Mouse (Mus musculus): ENCODE data around the gene Gm10643.

The Gm10643 gene

DNA sequence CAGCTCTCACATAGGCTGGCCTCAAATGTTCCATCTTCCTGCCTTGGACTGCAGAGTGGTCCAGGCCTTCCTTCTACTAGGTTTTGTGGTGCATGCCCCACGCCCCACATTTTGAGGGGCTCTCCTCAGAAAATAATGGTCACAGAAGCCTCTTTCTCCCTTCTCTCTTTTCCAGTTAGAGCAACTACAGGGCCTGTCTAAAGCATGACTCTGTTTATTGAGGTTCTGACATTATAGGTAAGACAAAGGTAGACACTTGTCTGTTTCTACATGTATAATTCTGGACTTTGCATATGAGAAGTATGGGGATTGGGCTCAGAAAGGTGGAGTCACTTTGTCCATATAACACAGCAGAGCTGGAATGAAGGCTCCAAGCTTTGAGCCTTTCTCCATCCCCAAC, at the start of gene Gm10643:
TSS of gene Gm10643 (minus strand) at position 101 of the 400 bp plus-strand sequence.
- no peak for DNase-seq

DNA sequence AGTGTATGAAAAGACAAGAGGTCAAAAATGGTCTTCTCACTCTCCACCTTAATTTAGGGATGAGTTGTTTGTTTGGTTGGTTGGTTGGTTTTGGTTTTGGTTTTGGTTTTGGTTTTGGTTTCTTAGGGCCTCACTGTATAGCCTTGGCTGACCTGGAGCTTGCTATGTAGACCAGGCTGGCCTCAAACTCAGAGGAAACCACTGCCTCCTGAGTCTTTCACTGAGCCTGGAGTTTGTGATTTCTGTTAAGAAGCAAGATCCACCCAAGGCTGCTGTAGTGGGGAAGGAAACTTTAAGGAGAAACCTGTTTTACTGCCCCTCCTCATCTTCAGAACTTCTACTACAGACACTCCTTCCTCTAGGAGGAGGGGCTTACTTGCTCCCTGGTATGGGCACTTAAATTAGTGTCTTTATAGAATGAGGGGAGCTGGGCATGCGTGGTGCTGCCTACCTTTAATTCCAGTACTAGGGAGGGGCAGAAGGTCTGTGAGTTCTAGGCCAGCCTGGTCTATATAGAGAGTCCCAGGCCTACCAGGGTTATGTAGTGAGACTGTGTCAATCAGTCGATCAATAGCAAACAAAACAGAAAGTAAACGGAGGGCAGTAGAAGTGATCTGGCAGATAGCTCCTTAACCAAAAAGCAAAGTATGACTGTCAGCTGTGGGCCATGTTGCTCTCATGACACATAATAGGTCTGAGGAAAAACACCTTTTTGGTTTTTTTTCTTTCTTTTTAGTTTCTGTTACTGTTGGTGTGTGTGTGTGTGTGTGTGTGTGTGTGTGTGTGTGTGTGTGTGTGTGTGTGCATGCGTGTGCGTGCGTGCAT, 41.5 kb upstream of the Gm10643 start:
- DNase-seq: no peak

DNA sequence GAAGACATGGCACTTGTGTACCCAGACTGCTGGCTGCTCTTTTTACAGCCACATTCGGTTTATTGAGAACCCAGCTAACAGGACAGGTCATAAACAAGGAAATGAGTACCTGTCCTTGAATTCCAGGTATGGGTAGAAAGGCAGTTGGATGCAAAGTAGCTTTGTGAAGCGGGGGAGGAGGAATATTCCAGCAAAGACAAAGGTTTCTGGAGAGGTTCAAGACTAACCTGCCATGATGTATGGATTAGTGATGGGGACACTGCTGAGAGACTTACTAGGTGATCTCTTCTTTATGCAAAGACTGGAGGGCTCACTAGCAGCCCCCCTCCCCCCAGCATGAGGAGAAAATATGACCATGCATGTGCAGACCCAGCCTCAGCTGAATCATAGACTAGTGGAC, 40.7 kb upstream of the Gm10643 start:
- DNase-seq: no peak

DNA sequence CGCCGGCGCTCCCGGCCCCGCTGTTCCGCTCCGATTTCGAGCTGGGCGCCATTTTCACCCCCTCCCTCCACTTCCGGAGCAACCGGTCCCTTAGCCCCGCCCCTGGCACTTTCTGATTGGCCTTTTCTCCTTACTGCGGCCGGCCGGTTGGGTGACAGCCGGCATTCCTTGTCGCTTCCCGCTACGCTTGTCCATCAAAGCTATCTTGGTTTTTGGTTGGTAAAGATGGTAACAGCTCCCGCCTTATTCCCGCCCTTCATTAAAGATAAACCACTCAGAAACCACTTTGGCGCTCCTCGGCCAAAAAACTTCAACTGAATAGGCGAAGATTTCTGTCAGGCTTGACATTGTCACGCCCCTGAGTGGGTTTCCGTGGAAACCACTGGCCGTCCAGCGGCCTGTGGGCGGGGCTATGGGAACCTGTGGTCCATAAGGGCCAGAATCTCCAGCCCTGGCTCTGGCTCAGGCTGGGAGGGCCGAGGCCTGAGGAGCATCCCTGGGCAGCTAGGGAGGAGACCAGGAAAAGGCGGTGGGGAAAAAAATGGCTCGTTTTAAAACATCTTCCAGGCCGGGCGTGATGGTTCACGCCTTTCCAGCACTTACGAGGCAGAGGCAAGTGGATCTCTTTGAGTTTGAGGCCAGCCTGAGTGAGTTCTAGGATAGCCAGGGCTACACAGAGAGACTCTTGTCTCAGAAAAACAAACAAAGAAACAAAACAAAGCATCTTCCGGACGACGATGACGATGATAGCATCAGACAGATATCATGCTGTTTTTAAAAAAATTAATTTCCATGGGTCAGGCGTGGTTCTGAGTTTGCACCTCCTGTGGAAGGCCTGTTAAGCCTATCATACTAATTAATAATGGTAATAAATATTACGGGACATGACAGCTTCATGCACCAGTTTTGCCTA, 40.0 kb upstream of the Gm10643 start, which contains the start of gene Dcaf15:
TSS of gene Dcaf15 (minus strand) at position 72 of the 913 bp plus-strand sequence.
- DNase-seq: peak; percentile 99

DNA sequence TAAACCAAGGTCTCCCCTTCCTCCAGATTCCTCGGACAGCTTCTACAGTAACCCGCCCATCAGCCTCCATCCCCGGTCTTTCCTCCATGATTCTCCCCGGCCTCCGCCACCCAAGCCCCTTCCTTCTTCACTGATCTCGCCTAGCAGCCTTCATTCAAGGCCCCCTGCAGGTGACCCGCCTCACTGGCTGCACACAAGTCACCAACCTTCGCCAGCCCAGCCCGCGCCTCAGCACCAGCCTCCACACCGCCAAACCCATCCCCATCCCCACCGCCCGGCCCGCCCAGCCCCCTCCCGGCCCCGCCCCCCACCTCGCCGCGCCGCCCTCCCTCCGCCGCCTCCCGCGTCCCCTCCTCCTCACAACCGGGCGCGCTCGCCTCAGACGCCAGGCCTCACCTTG, 39.3 kb upstream of the Gm10643 start:
- no peak for DNase-seq

DNA sequence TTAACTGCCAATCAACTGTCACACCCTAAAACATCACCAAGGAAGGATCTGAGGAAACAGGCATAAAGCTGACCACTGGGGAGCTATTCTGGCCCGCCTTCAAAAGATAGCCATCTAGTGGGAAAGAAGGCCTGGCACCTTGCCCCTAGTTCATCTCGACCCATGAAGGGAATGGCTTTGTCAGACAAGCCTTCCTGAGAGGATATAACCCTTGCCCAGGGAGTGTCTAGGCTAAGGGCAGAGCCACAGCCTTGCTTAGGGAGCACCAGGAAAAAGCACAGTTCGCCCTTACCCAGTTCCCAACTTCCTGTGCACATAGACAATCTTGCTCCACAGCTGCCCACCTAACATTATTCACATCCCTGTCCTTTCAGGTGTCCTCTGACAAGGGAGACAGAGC, 38.7 kb upstream of the Gm10643 start:
- DNase-seq: no peak

DNA sequence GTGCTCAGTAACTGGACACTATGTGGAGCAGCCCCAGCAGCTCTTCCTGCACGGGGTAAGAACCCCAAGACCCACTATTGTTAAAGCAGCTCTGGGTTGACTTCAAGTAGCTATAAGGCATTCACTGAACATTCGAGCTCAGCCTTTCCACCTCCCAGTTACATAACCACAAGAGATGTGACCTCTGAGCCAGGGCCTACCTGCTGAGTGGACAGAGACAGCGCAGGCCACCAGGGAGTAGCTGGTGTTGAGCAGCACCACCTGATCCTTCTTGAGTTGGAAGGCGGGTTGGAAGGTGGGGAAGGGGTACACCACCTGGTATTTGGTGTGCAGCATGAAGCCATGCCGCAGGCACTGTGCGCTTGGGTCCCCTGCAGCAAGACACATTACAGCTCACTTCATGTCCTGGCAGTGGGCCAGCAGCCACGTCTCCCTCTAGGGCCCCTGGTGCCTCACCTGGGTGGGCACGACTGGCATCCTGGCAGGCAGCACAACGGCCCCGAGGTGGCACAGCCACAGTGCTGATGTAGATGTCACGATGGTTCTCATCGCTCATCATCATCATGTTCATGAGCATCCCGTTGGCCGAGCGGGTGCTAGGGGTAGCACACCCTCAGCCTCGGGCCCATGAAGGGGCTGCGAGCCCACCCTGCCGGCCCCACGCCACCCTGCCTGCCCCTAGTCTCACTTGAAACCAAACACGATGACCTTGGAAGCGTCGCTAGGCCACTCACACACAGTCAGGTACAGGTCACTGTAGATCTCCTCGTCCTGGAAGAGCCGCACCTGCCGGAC, 36.7 kb upstream of the Gm10643 start:
- DNase-seq: no peak

DNA sequence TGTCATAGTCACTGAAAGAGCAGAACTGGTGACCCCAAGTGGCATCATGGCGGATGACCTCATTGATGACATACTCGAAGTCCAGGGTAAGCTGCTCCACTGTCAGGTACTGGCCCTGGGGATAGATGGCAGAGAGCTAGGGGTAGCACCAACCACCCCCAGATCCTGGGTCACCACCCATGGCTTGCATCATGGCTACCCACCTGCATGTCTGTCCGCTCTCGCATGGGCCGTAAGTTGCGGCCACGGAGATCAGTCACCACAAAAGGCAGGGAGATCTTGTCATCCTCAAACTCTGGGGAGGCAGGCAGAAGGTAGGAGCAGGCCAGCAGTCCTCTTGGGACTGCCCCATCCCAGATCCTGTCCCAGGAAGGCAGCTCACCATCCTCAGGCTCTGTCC, 33.4 kb upstream of the Gm10643 start:
- DNase-seq: no peak

DNA sequence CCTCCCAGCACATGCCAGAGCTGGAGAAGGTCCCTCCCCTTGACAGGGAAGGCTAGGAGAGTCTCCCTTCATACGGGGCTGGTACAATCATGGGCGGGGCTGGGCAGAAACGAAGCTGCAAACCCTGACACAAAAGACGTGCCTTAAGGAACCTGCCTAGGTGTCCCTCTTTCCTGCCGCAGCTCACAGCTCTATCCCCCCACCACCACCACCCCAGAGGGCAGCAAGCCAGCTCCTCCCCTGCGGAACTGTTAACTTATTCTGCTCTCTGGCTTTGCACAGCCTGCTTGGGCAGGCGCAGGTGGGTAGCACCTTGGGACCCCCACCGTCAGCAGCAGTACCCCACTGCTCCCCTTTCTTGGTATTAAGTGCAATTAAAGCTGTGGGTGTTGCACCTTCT, 31.1 kb upstream of the Gm10643 start:
- DNase-seq: no peak

DNA sequence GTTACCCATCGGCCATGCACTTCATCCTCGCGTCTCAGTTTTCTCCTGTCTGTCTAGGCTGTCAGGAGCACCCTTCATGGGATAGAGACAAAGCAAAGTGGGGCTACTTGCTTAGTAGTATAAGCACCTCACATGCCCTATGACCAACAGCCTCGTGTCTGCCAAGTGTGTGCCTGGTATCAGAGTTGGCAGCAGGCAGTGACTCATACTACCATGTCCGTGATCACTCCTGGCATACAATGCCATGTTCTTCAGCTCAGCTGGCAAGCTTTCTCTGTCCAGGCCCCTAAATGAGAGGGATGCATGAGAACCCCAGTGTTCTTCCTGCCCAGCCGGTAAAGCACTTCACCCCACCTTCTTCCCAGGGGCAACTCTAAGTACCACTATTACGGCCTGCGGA, 25.6 kb upstream of the Gm10643 start:
- DNase-seq: no peak

DNA sequence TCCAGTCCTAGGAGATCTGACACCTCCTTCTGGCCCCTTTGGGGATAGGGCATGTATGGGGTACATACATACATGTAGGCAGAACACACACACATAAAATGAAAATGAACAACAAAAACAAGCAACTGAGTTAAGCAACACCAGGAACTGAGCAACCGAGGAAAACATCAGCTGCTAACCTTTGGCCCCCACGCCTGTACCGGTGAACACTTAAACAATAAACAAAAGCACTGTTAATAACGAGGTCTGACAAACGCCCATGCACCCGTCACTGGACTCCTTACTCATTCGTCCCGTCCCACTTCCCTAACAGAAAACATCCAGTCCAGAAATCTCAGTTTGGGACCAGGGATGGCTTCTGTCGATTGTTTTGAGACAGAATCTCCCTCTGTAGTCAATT, 24.3 kb upstream of the Gm10643 start:
- no peak for DNase-seq

DNA sequence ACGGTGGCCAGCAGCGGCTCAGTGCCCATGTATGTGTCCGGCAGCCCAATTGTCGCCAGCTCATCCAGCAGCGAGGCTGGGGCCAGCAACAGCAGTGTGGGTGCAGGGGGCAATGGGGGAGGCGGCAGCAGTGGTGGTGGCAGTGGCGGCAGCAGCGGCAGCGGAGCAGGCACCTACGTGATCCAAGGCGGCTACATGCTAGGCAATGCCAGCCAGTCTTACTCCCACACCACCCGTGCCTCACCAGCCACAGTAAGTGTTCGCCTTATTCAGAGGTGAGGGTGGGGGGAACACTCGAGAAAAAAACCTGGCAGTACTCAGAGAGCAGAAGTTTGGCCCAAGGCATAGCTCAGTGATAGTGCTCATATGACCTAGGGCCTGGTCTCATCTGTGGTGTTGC, 22.9 kb upstream of the Gm10643 start:
- no peak for DNase-seq

DNA sequence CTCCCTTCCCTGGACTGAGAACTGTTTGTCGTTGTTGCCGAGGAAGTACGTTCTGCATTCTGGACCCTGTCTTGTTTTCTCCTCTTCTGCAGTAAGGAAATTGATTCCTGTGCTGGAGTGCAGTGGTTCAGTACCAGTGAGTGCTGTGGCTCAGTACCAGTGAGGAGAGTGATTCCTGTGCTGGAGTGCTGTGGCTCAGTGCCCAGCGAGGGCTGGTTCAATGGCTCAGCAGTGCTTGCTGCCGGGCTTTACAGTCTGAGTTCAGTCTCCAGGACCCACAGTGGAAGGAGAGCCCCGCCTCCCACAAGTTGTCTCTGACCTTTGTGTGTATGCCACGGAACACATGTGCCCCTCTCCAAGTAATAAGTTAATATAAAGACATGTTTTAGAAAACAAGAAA, 22.2 kb upstream of the Gm10643 start:
- no peak for DNase-seq

DNA sequence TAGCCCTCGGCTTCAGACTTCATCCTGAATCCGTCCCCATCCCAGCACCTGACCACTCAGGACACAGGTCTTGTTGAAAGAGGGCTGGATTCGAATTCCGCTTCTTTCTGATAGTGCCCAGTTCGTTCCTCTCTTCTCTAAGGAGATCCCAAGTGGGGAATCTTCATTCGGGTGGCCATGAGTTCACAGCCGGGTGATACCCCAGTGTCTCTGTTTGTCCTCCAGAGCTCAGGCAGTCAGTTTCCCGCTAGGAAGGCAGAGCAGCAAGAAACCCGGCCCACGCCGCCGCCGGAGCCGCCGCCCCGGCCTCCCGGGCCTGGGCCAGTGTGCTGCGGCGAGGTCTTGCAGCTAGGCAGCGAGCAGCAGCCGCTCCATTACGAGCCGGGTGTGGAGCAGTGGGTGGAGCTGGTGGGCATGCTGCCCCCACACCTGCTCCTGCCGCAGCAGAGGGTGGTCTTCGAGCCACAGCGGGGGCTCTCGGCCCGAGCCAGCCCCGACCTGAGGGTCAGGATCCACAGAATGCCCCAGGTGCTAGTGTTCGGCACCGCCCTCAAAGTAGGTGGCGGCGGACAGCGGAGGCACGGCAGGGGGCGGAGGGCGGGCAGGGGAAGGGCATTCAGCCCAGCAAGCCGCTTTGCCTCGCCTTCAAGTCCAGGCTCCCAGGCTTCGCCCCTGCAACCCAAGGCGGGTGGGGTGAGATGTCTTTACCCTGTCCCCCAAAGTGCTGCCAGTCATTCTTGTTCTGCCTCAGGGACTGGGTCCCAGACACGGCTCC, 19.6 kb upstream of the Gm10643 start:
- DNase-seq: no peak

DNA sequence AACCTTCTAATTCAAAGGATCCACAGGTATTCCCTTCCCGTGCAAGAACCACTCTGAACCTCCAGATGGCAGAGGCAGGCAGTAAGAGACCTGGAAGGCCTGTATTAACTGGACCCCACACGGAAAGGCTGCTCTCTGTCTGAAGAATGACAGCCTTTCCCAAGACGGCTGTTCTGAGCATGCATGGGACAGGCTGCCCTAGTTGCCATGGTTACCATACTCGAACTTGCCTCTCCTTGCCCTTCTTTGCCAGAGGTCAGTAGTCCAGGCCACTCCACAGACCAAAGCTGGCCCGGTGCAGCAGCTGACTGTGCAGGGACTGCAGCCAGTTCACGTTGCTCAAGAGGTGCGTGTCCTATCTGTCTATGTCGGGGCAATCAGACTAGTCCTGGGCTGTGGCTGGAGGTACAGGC, 18.9 kb upstream of the Gm10643 start:
- no peak for DNase-seq

DNA sequence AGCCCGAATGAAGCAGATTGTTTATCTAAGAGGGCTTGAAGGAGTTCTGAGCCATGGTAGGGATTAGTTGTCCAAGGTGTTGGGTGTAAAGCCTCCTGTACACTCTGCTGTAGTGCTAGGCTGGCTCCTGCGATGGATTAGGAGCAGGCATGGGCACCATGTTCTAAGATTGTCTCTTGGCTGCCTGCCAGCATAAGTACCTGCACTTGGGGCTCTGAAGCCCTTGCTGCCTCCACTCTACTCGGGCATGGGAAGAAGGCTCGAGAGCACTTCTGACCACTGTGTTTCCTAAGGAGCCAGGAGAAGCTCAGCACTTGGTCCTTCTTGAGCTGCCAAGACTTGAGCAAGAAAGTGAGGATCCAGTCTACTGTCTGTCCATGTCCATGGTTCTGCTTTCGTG, 14.3 kb upstream of the Gm10643 start:
- no peak for DNase-seq

DNA sequence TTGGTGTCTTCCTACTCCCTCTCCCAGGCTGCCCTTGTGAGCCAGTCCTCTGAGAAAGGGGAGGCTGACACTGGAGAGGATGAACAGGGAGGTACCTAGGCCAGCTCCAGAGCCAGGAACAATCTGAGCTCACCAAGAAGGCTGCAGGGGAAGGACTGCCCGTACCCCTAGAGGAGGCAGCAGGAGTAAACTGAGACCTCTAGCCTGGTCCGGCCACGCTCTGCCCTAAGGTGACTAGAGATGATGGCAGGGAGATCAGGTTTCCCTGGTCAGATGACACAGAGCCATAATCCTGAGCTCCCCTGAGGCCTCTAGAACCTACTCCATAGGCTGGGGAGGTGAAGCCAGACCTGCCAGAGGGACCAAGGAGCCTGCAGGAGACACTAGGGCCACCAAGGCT, 11.9 kb upstream of the Gm10643 start:
- DNase-seq: no peak

DNA sequence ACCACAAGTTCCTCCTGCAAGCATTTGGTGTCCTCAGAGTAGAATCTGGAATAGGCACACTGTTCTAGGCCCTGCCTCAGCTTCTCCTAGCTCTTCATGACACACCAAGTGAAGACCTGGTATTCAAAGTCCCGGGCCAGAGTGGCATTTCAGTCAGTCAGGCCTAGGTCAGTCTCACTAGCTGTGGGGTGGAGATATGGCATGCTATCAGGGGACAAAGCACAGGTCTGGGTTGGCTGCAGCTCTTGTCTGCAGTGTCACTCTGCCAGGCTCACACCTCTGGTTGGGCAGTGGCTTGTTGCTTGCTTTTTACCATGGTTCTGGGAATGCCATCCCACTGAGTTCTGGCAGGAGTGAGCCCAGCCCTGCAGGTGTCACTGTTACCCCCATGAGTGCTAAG, 11.5 kb upstream of the Gm10643 start:
- DNase-seq: no peak

DNA sequence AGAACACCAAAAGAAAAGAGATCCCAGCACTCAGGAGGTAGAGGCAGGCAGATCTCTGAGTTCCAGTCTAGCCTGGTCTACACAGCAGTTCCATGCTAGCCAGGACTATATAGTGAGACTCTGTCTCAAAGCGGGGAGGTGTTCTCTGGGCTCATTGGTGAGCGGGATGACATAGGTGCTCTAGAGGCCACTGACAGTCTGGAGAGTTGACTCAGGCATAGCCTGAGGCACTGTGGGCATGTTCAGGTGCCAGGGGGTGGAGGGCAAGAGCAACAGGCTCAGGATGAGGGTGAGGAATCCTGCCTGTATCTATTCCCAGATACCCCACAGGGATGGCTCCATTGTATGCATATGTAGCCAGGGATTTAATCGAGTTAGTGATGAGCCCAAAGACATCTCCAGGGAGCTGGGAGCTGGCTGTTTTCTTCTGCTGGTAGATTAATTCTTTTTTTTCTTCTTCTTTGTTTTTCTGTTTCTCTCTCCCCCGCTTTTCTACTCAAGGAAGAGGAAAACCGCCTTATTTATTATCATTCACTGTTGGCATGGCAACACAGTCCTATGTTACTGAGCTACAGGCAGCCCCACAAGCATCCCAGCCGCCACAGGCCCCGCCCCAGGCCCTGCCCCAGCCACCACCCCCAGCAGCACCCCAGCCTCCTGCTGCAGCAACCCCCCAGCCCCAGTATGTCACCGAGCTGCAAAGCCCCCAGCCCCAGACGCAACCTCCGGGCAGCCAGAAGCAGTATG, 8.5 kb upstream of the Gm10643 start:
- no peak for DNase-seq

DNA sequence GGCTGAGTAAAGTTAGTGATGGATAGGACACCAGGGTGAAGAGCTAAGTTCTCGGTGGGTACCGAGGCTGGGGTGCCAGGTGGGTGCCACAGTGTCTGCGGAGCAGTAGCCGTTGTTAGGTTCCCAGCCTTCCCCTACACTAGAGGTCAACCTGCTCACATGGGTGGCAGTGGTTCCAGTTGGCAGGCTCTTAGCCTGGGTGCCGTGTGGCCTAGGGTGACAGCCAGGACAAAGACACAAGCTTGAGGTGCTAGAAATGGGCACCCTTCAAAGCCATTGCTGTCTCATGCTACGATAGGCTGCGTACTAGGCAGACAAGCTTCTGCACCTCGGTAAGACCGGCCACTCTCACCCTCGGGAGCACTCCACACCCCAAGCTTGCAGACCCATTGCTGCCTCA, 7.4 kb upstream of the Gm10643 start:
- no peak for DNase-seq

DNA sequence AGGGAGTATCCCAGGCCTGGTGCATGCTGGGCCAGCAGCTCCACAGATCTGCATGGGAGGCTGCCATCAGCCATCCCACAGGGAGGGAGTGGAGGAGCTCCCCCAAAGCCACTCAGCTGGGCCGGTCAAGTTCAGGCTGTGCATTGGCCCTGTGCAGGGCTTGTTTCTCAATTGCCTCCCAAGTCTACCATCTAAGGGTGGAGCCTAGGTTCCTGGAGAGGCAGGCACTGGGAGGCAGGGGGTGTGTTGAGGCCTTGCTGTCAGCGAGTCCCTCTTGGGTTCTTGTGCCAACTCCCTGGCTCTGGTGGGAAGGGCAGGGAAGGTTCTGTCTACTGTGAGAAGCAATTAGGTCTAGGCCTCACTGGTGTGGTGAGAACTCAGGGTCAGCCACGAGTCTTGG, 7.0 kb upstream of the Gm10643 start:
- no peak for DNase-seq

DNA sequence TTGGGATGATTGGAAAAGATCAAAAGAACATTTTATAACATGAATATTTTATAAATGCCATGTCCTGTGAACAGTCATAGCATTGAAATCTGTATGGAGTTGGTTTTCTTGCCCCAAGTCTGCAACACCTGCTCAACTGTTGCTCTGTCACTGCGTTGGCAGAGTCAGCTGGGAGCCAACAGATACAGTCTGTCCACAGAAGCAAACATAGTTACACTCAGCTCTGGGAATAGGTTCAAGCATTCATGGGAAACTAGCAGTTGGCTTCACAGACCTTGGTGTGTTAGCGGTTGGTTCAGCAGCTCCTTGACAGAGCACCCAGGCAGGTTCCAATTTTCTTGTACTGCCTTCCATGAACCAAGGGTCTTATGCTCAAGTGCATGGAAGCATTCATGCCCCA, 5.7 kb upstream of the Gm10643 start:
- peak; percentile 89 for DNase-seq
